Mouse (Mus musculus) WW6 (cell line): ENCODE measurements around the gene Ube2i.

Experiments used
- DNase-seq: peaks from one replicate; pipeline ENCODE4 v3.0.0-alpha.2; 2013; ENCODE audit warnings: low read depth, low spot score

Gene Ube2i

GRCm38 (mm10) chr17:25218967-25219366 lies 55.5 kb downstream of the Ube2i start:
- no peak for DNase-seq

- no peak for DNase-seq
Measured at GRCm38 (mm10) chr17:25215431-25215830, 59.0 kb downstream of the Ube2i start.
